Mouse (Mus musculus) heart, adult 2 months (tissue): ENCODE data around the gene Tmem200a. TPM values are rescaled to one million over a fixed set of nuclear protein-coding genes. Genes with fewer than 3 reads are reported as not detected.
"Not testable (repeated sequence)": the region's sequence is repeated elsewhere in the genome, so short reads cannot be mapped to it uniquely, and the experiment has no call there.

ENCODE experiments used
- DNase-seq, 2 experiments: peaks; one replicate each; pipeline ENCODE4 v3.0.0; 2021
- H3K27ac ChIP-seq: fragments of 200-600 bp; 2 replicates; pipeline ENCODE4 v1.8.1; 2022
- H3K27me3 ChIP-seq: fragments of 200-500 bp; 2 replicates; pipeline ENCODE4 v1.6.1; 2012; ENCODE audit warnings: mild to moderate bottlenecking, low read length, inconsistent platforms, mixed read lengths; ENCODE audit not compliant: control insufficient read depth, insufficient read depth
- H3K36me3 ChIP-seq: fragments of 200-500 bp; 2 replicates; pipeline ENCODE4 v1.6.1; 2012; ENCODE audit warnings: low read length, inconsistent platforms; ENCODE audit not compliant: control insufficient read depth, insufficient read depth
- H3K4me1 ChIP-seq: fragments of 200-500 bp; 2 replicates; pipeline ENCODE4 v1.6.1; 2011; ENCODE audit warnings: low read length; ENCODE audit not compliant: control insufficient read depth, insufficient read depth
- H3K4me3 ChIP-seq: fragments of 200-600 bp; 2 replicates; pipeline ENCODE4 v1.8.1; 2022
- H3K79me2 ChIP-seq: fragments of 200-500 bp; replicated peaks from 2 replicates; pipeline ENCODE4 v1.6.1; 2012; ENCODE audit warnings: mild to moderate bottlenecking, inconsistent platforms, low read length, moderate library complexity, mixed read lengths; ENCODE audit not compliant: control insufficient read depth, insufficient read depth
- H3K9ac ChIP-seq: fragments of 200-500 bp; 2 replicates; pipeline ENCODE4 v1.6.1; 2012; ENCODE audit warnings: low read depth, mild to moderate bottlenecking, control low read depth, inconsistent platforms, low read length, mixed read lengths
- CTCF ChIP-seq: fragments of 200-600 bp; IDR thresholded peaks from 2 replicates; pipeline ENCODE4 v1.8.1; 2022; ENCODE audit warnings: antibody characterized with exemption, mild to moderate bottlenecking, moderate library complexity
- EP300 ChIP-seq: fragments of 200-500 bp; IDR thresholded peaks from 2 replicates; pipeline ENCODE4 v1.6.1; 2011; ENCODE audit warnings: low read depth, low read length, control low read depth; ENCODE audit not compliant: insufficient read depth
- POLR2A ChIP-seq: fragments of 200-500 bp; IDR thresholded peaks from 2 replicates; pipeline ENCODE4 v1.6.1; 2011; ENCODE audit warnings: mild to moderate bottlenecking, low read depth, low read length, control low read depth; ENCODE audit not compliant: insufficient read depth
- WGBS: fragments of 180-500 bp; shearing (Covaris S2); methylation state at CpG from one replicate; pipeline ENCODE4 v1.1.7; 2018; 5-methylcytosine and 5-hydroxymethylcytosine counted together
- intact Hi-C: fragments of 180-260 bp; cut with DNase I; formaldehyde crosslinking; loops from one replicate; pipeline ENCODE4 v1.15.1; 2025
- polyA plus RNA-seq: library from polyadenylated mRNA; depleted of rRNA; stranded (reverse); fragments of >200 nt; gene quantifications from 2 replicates; pipeline ENCODE4 v1.2.3, GENCODE M21; 2012
- total RNA-seq, 2 experiments: library from RNA; stranded (reverse); gene quantifications; 2 replicates each; pipeline ENCODE4 v1.2.3; 2021

The Tmem200a gene
- total and polyA plus RNA-seq, 3 experiments, result 0.04 to 0.09 TPM; not detected in 1

GRCm38 (mm10) chr10:25918103-25918502, 160.7 kb downstream of the Tmem200a start:
- intact Hi-C loops, result no loop called here
- 56% methylated on average over 2 of the region's 2 CpGs for WGBS
- Histone ChIP-seq H3K4me1 (no peaks in the 10 kb centered on the region), H3K9ac (no peak overlapping the region), H3K36me3 (no peaks in the 10 kb centered on the region), H3K27ac (no peak overlapping the region), H3K27me3 (no peaks in the 10 kb centered on the region), H3K79me2 (no peaks in the 10 kb centered on the region), H3K4me3 (no peak overlapping the region)
- no peak for TF ChIP-seq EP300
- TF ChIP-seq POLR2A, result no peak
- no peak for TF ChIP-seq CTCF
- no peak for DNase-seq

DNA sequence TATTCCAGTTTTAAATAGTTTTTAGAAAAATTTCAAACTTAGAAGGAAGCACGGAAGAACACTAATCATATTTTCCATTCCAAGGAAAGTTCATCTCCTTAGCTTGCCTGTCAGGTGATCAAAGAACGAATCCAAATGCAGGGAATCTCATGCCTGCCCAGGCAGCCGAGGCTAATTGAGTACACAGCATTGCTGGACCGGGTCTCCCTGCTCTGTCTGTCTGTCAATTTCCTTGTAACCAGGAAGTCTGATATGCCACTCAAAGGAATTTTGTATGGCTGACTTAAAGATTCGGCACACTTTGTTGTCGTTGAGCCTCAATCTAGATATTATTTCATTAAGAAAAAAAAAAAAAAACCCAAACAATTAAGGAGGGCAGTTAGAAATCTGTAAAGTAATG, 168.6 kb downstream of the Tmem200a start:
- Histone ChIP-seq H3K27ac (no peak overlapping the region), H3K4me3 (no peak overlapping the region), H3K27me3 (no peaks in the 10 kb centered on the region), H3K4me1 (no peaks in the 10 kb centered on the region), H3K36me3 (no peaks in the 10 kb centered on the region), H3K9ac (no peak overlapping the region), H3K79me2 (no peaks in the 10 kb centered on the region)
- DNase-seq, result no peak
- TF ChIP-seq EP300 (no peak), POLR2A (no peak), CTCF (no peak)
- WGBS, result 44% methylated on average over 6 of the region's 6 CpGs
- intact Hi-C loops, result no loop called here

GRCm38 (mm10) chr10:25908027-25909012, 170.5 kb downstream of the Tmem200a start:
- Histone ChIP-seq H3K79me2 (no peaks in the 10 kb centered on the region), H3K27me3 (no peaks in the 10 kb centered on the region), H3K27ac (no peak overlapping the region), H3K36me3 (no peaks in the 10 kb centered on the region), H3K9ac (no peak overlapping the region), H3K4me3 (no peak overlapping the region), H3K4me1 (no peaks in the 10 kb centered on the region)
- no peak for DNase-seq
- intact Hi-C loops, result no loop called here
- 73% methylated on average over 10 of the region's 10 CpGs for WGBS
- no peak for TF ChIP-seq POLR2A
- TF ChIP-seq EP300, result no peak
- TF ChIP-seq CTCF, result no peak

- H3K27ac ChIP-seq, H3K79me2 ChIP-seq, DNase-seq, intact Hi-C loops, H3K27me3 ChIP-seq, H3K4me3 ChIP-seq, H3K9ac ChIP-seq, H3K4me1 ChIP-seq, H3K36me3 ChIP-seq: not testable (repeated sequence)
- 77% methylated on average over 5 of the region's 5 CpGs for WGBS
These were observed 184.7 kb downstream of the Tmem200a start for GRCm38 (mm10) chr10:25894126-25894525.

GRCm38 (mm10) chr10:25887225-25887624, 191.6 kb downstream of the Tmem200a start:
- Histone ChIP-seq H3K4me1 (no peaks in the 10 kb centered on the region), H3K9ac (no peak overlapping the region), H3K27me3 (no peaks in the 10 kb centered on the region), H3K79me2 (no peaks in the 10 kb centered on the region), H3K36me3 (no peaks in the 10 kb centered on the region), H3K4me3 (no peak overlapping the region), H3K27ac (no peak overlapping the region)
- no peak for DNase-seq
- TF ChIP-seq POLR2A, result no peak
- TF ChIP-seq CTCF, result no peak
- no peak for TF ChIP-seq EP300
- 51% methylated on average over 6 of the region's 6 CpGs for WGBS
- intact Hi-C loops, result no loop called here

- no peak for TF ChIP-seq EP300
- no peak for TF ChIP-seq CTCF
- TF ChIP-seq POLR2A, result no peak
- H3K27ac ChIP-seq, result no peak overlapping the region
These were observed 194.3 kb downstream of the Tmem200a start for GRCm38 (mm10) chr10:25884512-25884911.

More at GRCm38 (mm10) chr10:25884512-25884911, 194.3 kb downstream of the Tmem200a start:
- no peak for DNase-seq
- H3K27me3 ChIP-seq, result no peaks in the 10 kb centered on the region
- no peaks in the 10 kb centered on the region for H3K4me1 ChIP-seq
- no peak overlapping the region for H3K9ac ChIP-seq
- H3K36me3 ChIP-seq, result no peaks in the 10 kb centered on the region
- intact Hi-C loops, result no loop called here
- H3K79me2 ChIP-seq, result no peaks in the 10 kb centered on the region
- no peak overlapping the region for H3K4me3 ChIP-seq
- 90% methylated on average over 2 of the region's 2 CpGs for WGBS
